Mouse (Mus musculus): ENCODE results near the gene Nup50. TPM values are rescaled to one million over a fixed set of nuclear protein-coding genes. Genes with fewer than 3 reads are reported as not detected.

Nup50 gene
- polyA plus RNA-seq, 1 experiment from 2014 or later: 67.1 TPM

GRCm38 (mm10) chr15:84987020-84987815 lies 64.0 kb downstream of the Nup50 start:
- peak; percentile 28 for DNase-seq (ENCODE audit: low spot score)
- peak; percentile 53 for ATAC-seq (replicated peaks; ENCODE audit: insufficient number of reproducible peaks, low FRiP score, low TSS enrichment, low read depth)
- Histone ChIP-seq H3K36me3 (replicated peaks; ENCODE audit: control insufficient read depth, insufficient read depth, low read depth, low read length) (no peaks in the 10 kb centered on the region), H3K4me1 (ENCODE audit: control insufficient read depth, insufficient read depth, low read length) (no peaks in the 10 kb centered on the region), H3K9ac (replicated peaks; ENCODE audit: low read length) (peak overlapping the region; percentile 94), H3K27me3 (ENCODE audit: control insufficient read depth, insufficient read depth, low read length) (no peaks in the 10 kb centered on the region), H3K4me3 (ENCODE audit: low read depth, low read length) (peak overlapping the region; percentile 81), H3K9me3 (replicated peaks; ENCODE audit: control insufficient read depth, low read length) (no peaks in the 10 kb centered on the region), H3K27ac (replicated peaks; ENCODE audit: low read depth, low read length) (no peak overlapping the region; the same call in 1 of the 2 replicates), H3K4me2 (ENCODE audit: low read depth, low read length) (peak overlapping the region; percentile 81)
- whole genome bisulfite sequencing: under 1% methylated on average over 47 of the region's 53 CpGs

- Histone ChIP-seq H3K4me1 (ENCODE audit: control insufficient read depth, insufficient read depth, low read length) (no peaks in the 10 kb centered on the region), H3K27me3 (ENCODE audit: control insufficient read depth, insufficient read depth, low read length) (no peaks in the 10 kb centered on the region), H3K9ac (replicated peaks; ENCODE audit: low read length) (peak within 1 kb of the TSS; percentile 94), H3K27ac (replicated peaks; ENCODE audit: low read depth, low read length) (no peak within 1 kb of the TSS; the same call in 1 of the 2 replicates), H3K4me2 (ENCODE audit: low read depth, low read length) (peak within 1 kb of the TSS; percentile 81), H3K36me3 (replicated peaks; ENCODE audit: control insufficient read depth, insufficient read depth, low read depth, low read length) (no peaks in the 10 kb centered on the region), H3K4me3 (ENCODE audit: low read depth, low read length) (peak within 1 kb of the TSS; percentile 81), H3K9me3 (replicated peaks; ENCODE audit: control insufficient read depth, low read length) (no peaks in the 10 kb centered on the region)
- WGBS: under 1% methylated on average over 47 of the region's 59 CpGs
- DNase-seq (ENCODE audit: low spot score): peak; percentile 97
- ATAC-seq (replicated peaks; ENCODE audit: insufficient number of reproducible peaks, low FRiP score, low TSS enrichment, low read depth): peak; percentile 72
Measured at GRCm38 (mm10) chr15:84987874-84988825, 64.9 kb downstream of the Nup50 start, which contains the start of gene 5031439G07Rik. Gene 5031439G07Rik, minus strand, starts transcription at chr15:84988551.

GRCm38 (mm10) chr15:84989098-84989497 lies 65.9 kb downstream of the Nup50 start:
- 58% methylated on average over 3 of the region's 3 CpGs for WGBS

GRCm38 (mm10) chr15:84989771-84990170 lies 66.6 kb downstream of the Nup50 start:
- Histone ChIP-seq H3K4me3 (ENCODE audit: low read depth, low read length) (no peak overlapping the region), H3K27ac (replicated peaks; ENCODE audit: low read depth, low read length) (no peak overlapping the region), H3K9me3 (replicated peaks; ENCODE audit: control insufficient read depth, low read length) (no peaks in the 10 kb centered on the region), H3K27me3 (ENCODE audit: control insufficient read depth, insufficient read depth, low read length) (no peaks in the 10 kb centered on the region), H3K36me3 (replicated peaks; ENCODE audit: control insufficient read depth, insufficient read depth, low read depth, low read length) (no peaks in the 10 kb centered on the region), H3K4me1 (ENCODE audit: control insufficient read depth, insufficient read depth, low read length) (no peaks in the 10 kb centered on the region), H3K9ac (replicated peaks; ENCODE audit: low read length) (no peak overlapping the region), H3K4me2 (ENCODE audit: low read depth, low read length) (no peak overlapping the region)
- ATAC-seq (replicated peaks; ENCODE audit: insufficient number of reproducible peaks, low FRiP score, low TSS enrichment, low read depth) (no peak), DNase-seq (ENCODE audit: low spot score) (no peak)
- WGBS: 86% methylated on average over 7 of the region's 7 CpGs

More at GRCm38 (mm10) chr15:84989098-84989497, 65.9 kb downstream of the Nup50 start:
- ATAC-seq (replicated peaks; ENCODE audit: insufficient number of reproducible peaks, low FRiP score, low TSS enrichment, low read depth) (no peak), DNase-seq (ENCODE audit: low spot score) (no peak)
- Histone ChIP-seq H3K27ac (replicated peaks; ENCODE audit: low read depth, low read length) (no peak overlapping the region), H3K36me3 (replicated peaks; ENCODE audit: control insufficient read depth, insufficient read depth, low read depth, low read length) (no peaks in the 10 kb centered on the region), H3K4me1 (ENCODE audit: control insufficient read depth, insufficient read depth, low read length) (no peaks in the 10 kb centered on the region), H3K27me3 (ENCODE audit: control insufficient read depth, insufficient read depth, low read length) (no peaks in the 10 kb centered on the region), H3K4me3 (ENCODE audit: low read depth, low read length) (no peak overlapping the region), H3K9ac (replicated peaks; ENCODE audit: low read length) (no peak overlapping the region), H3K9me3 (replicated peaks; ENCODE audit: control insufficient read depth, low read length) (no peaks in the 10 kb centered on the region), H3K4me2 (ENCODE audit: low read depth, low read length) (no peak overlapping the region)

Small RNA genes lying within 50 kb of the gene (microRNA-seq; reads per million reads assigned to microRNA genes)
- gene Mir1249 (ENCODE audit: borderline number of aligned reads): 26.8 reads per million, percentile 24 among the genes with 10 or more reads in this experiment

Other genes starting within 250 kb of the Nup50 start
- 2.8 and 4.2 TPM in 2 replicates for gene Arhgap8, start 203.4 kb upstream of the Nup50 start, polyA plus RNA-seq (2014; fragmentation: Nextera tagmentation; extraction: Ambion mirVana)
- gene Phf21b, start 67.4 kb upstream of the Nup50 start, polyA plus RNA-seq (2014; fragmentation: Nextera tagmentation; extraction: Ambion mirVana): 4.4 and 4.8 TPM in 2 replicates
- gene Gm29666, start 3.4 kb upstream of the Nup50 start, polyA plus RNA-seq (2014; fragmentation: Nextera tagmentation; extraction: Ambion mirVana): 0.50 and 0.52 TPM in 2 replicates
- 11.6 and 16.8 TPM in 2 replicates for gene 5031439G07Rik, start 65.1 kb downstream of the Nup50 start, polyA plus RNA-seq (2014; fragmentation: Nextera tagmentation; extraction: Ambion mirVana)
- gene Upk3a, start 93.7 kb downstream of the Nup50 start, polyA plus RNA-seq (2014; fragmentation: Nextera tagmentation; extraction: Ambion mirVana): not detected in 2 replicates
- 26.1 and 26.3 TPM in 2 replicates for gene Fam118a, start 105.5 kb downstream of the Nup50 start, polyA plus RNA-seq (2014; fragmentation: Nextera tagmentation; extraction: Ambion mirVana)
- 0.11 and 0.18 TPM in 2 replicates for gene Smc1b, start 208.6 kb downstream of the Nup50 start, polyA plus RNA-seq (2014; fragmentation: Nextera tagmentation; extraction: Ambion mirVana)
- gene Ribc2, start 208.7 kb downstream of the Nup50 start, polyA plus RNA-seq (2014; fragmentation: Nextera tagmentation; extraction: Ambion mirVana): 0.52 and 1.1 TPM in 2 replicates

Data from embryonic facial prominence, embryonic 11.5 days (tissue).